Mouse (Mus musculus): Measurements from ENCODE around the gene Awat2.

GRCm38 (mm10) chrX:100356974-100357373 lies 85.5 kb downstream of the Awat2 start:
- TF ChIP-seq GATA2 (IDR thresholded peaks at IDR 0.05; ENCODE audit: borderline replicate concordance, low read depth, low read length) (no peak), CTCF (IDR thresholded peaks at IDR 0.05; ENCODE audit: low read depth, low read length) (no peak), POLR2AphosphoS5 (IDR thresholded peaks at IDR 0.05; ENCODE audit: insufficient replicate concordance, low read depth, low read length) (no peak)
